13 mouse cellular contexts compared by ENCODE assay signal in the genomic region with DNA sequence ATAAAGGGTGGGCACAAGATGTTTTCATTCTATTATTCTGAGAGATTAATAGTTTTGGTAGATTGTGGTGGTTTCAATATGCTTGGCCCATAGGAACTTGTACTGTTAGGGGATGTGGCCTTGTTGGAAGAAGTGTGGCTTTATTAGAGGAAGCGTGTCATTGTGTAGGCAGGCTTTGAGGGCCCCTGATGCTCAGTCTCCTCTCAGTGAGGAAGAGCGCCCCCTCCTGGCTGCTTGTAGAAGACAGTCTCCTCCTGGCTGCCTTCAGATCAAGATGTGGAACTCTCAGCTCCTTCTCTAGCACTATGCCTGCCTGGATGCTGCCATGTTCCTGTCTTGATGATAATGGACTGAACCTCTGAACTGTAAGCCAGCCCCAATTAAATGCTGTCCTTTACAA. TPM values are rescaled to one million over a fixed set of nuclear protein-coding genes. Genes with fewer than 3 reads are reported as not detected.
DNase-seq lines count a peak whose midpoint lies in the region; ATAC-seq and TF ChIP-seq lines count a peak whose summit lies in the region.
"Had no signal": no experiment of that assay in that cellular context is flagged by ENCODE, and none has a peak within 500 bp of the region (broad histone marks: within the 10 kb centered on the region; RNA-seq: fewer than 3 reads in every experiment).

No protein-coding gene starts in this region.

- no peaks in the 10 kb centered on the region for H3K36me3 ChIP-seq in forebrain, embryonic 11.5 days (ENCODE audit: control insufficient read depth, insufficient read depth, low read length)
- no peaks in the 10 kb centered on the region for H3K36me3 ChIP-seq in forebrain, embryonic 14.5 days (ENCODE audit: control insufficient read depth, insufficient read depth, low read length)
- H3K36me3 ChIP-seq in thymus, adult 2 months (ENCODE audit: control insufficient read depth, insufficient read depth, low read length): no peaks in the 10 kb centered on the region
- H3K36me3 ChIP-seq: hindbrain, embryonic 10.5 days had no signal

- no peaks in the 10 kb centered on the region for H3K9me3 ChIP-seq in forebrain, embryonic 11.5 days (ENCODE audit: control insufficient read depth, low read length)
- H3K9me3 ChIP-seq in forebrain, embryonic 14.5 days (replicated peaks; ENCODE audit: control insufficient read depth, low read length): no peaks in the 10 kb centered on the region
- H3K9me3 ChIP-seq: hindbrain, embryonic 10.5 days had no signal

- H3K4me2 ChIP-seq in forebrain, embryonic 11.5 days (ENCODE audit: low read depth, low read length, severe bottlenecking): no peak overlapping the region
- no peak overlapping the region for H3K4me2 ChIP-seq in forebrain, embryonic 14.5 days (ENCODE audit: low read length)

- peak; percentile 55 for DNase-seq in forebrain, embryonic 11.5 days (ENCODE audit: low spot score)
- no peak for DNase-seq in forebrain, embryonic 14.5 days (ENCODE audit: low spot score)
- DNase-seq in thymus, postnatal 0 days (ENCODE audit: low spot score): peak; percentile 7
- no peak for DNase-seq in thymus, adult 2 months
- peak; percentile 20 for DNase-seq in brain, adult 2 months (ENCODE audit: low read depth, low spot score)
- DNase-seq in spleen, postnatal 14 days (ENCODE audit: low spot score in 2 of 2): no peak
- no peak for DNase-seq in layer of hippocampus, adult 9-10 months (ENCODE audit: low spot score)
- no peak for DNase-seq in cerebellum, adult 11-12 months
- DNase-seq: kidney, postnatal 25 days; lung, postnatal 4 days had no signal

- 34% methylated on average over 2 of the region's 2 CpGs for WGBS in forebrain, embryonic 11.5 days
- WGBS in forebrain, embryonic 14.5 days: 29% methylated on average over 2 of the region's 2 CpGs
- WGBS in thymus, adult 2 months: 46% methylated on average over 2 of the region's 2 CpGs

- TF ChIP-seq POLR2A in thymus, adult 2 months (IDR thresholded peaks at IDR 0.05; ENCODE audit: control insufficient read depth, extremely low read depth, insufficient read depth, low read length, poor library complexity): no peak

- no peak for TF ChIP-seq CTCF in thymus, adult 2 months (IDR thresholded peaks at IDR 0.05; ENCODE audit: borderline replicate concordance, control insufficient read depth, extremely low read depth, insufficient read depth, low read length, poor library complexity)

- no peak overlapping the region for H3K9ac ChIP-seq in forebrain, embryonic 11.5 days (ENCODE audit: low read length)
- no peak overlapping the region for H3K9ac ChIP-seq in forebrain, embryonic 14.5 days (ENCODE audit: low read length)

- ATAC-seq in forebrain, embryonic 11.5 days (replicated peaks; ENCODE audit: low FRiP score): no peak
- no peak for ATAC-seq in forebrain, embryonic 14.5 days

- no peak overlapping the region for H3K4me3 ChIP-seq in forebrain, embryonic 11.5 days (ENCODE audit: low read depth, low read length)
- H3K4me3 ChIP-seq in forebrain, embryonic 14.5 days (ENCODE audit: low read depth, low read length): no peak overlapping the region
- no peak overlapping the region for H3K4me3 ChIP-seq in thymus, adult 2 months (ENCODE audit: control insufficient read depth, insufficient read depth, low read length)
- H3K4me3 ChIP-seq: hindbrain, embryonic 10.5 days had no signal

- no peaks in the 10 kb centered on the region for H3K4me1 ChIP-seq in forebrain, embryonic 11.5 days (replicated peaks; ENCODE audit: control insufficient read depth, insufficient read depth, low read length)
- no peaks in the 10 kb centered on the region for H3K4me1 ChIP-seq in forebrain, embryonic 14.5 days (ENCODE audit: control insufficient read depth, insufficient read depth, low read length)
- no peaks in the 10 kb centered on the region for H3K4me1 ChIP-seq in thymus, adult 2 months (replicated peaks; ENCODE audit: control insufficient read depth, insufficient read depth, low read length)
- H3K4me1 ChIP-seq: hindbrain, embryonic 10.5 days had no signal

- no peaks in the 10 kb centered on the region for H3K27me3 ChIP-seq in forebrain, embryonic 11.5 days (ENCODE audit: control insufficient read depth, insufficient read depth, low read length)
- no peaks in the 10 kb centered on the region for H3K27me3 ChIP-seq in forebrain, embryonic 14.5 days (replicated peaks; ENCODE audit: control insufficient read depth, insufficient read depth, low read length)
- H3K27me3 ChIP-seq in thymus, adult 2 months (ENCODE audit: control insufficient read depth, insufficient read depth, low read length): no peaks in the 10 kb centered on the region

- H3K27ac ChIP-seq in forebrain, embryonic 11.5 days (ENCODE audit: low read depth, low read length): no peak overlapping the region
- H3K27ac ChIP-seq in forebrain, embryonic 14.5 days (ENCODE audit: low read depth, low read length): no peak overlapping the region
- no peak overlapping the region for H3K27ac ChIP-seq in thymus, adult 2 months (ENCODE audit: control insufficient read depth, insufficient read depth, low read length)
- H3K27ac ChIP-seq: hindbrain, embryonic 10.5 days had no signal

RNA-seq across cellular contexts. Expression of gene Esx1, which starts 20.7 kb away (rescaled TPM):
- polyA plus RNA-seq in forebrain, embryonic 11.5 days (2014; fragmentation: Nextera tagmentation; extraction: Ambion mirVana): not detected in 2 replicates
- not detected in 2 replicates for polyA plus RNA-seq in forebrain, embryonic 14.5 days (2014; fragmentation: Nextera tagmentation; extraction: Ambion mirVana)
- polyA plus RNA-seq in thymus, postnatal 0 days (2015; fragmentation: Nextera tagmentation; extraction: Ambion mirVana): 0.09 TPM in 1 of 2 replicates, not detected in the other
- 0.10 TPM in 1 of 2 replicates, not detected in the other for polyA plus RNA-seq in thymus, adult 2 months (2012; rRNA removed)
- polyA plus RNA-seq: hindbrain, embryonic 10.5 days; limb, embryonic 11.5 days; neural tube, embryonic 11.5 days had no signal

Comparison
In these comparisons a context has a peak if more than half of its experiments do, and no peak if none do; other contexts are left out.
1. DNase-seq: peak in forebrain, embryonic 11.5 days (single experiment), thymus, postnatal 0 days (single experiment) and brain, adult 2 months (single experiment); none in forebrain, embryonic 14.5 days (single experiment), thymus, adult 2 months (single experiment), spleen, postnatal 14 days (0 of 2), layer of hippocampus, adult 9-10 months (single experiment) and cerebellum, adult 11-12 months (single experiment).